Mouse (Mus musculus): ENCODE measurements around the gene Gria1. TPM values are rescaled to one million over a fixed set of nuclear protein-coding genes. Genes with fewer than 3 reads are reported as not detected.

Gene Gria1
- polyA plus RNA-seq, 1 experiment from 2014 or later, result 5.3 TPM

GRCm38 (mm10) chr11:57143681-57144080 is 132.5 kb downstream of the Gria1 start:
- H3K36me3 ChIP-seq (ENCODE audit: control insufficient read depth, insufficient read depth), result no peaks in the 10 kb centered on the region
- WGBS, result 84% methylated on average over 5 of the region's 5 CpGs
- no peaks in the 10 kb centered on the region for H3K4me1 ChIP-seq (ENCODE audit: control insufficient read depth, insufficient read depth, low read length)
- no peaks in the 10 kb centered on the region for H3K9me3 ChIP-seq (replicated peaks; ENCODE audit: control insufficient read depth, low read length)
- no peak overlapping the region for H3K4me3 ChIP-seq (ENCODE audit: low read length)
- no peak overlapping the region for H3K27ac ChIP-seq (ENCODE audit: low read length)
- H3K27me3 ChIP-seq (ENCODE audit: control insufficient read depth, insufficient read depth, low read length), result no peaks in the 10 kb centered on the region
- H3K9ac ChIP-seq (ENCODE audit: low read length), result no peak overlapping the region
- H3K4me2 ChIP-seq (ENCODE audit: low read depth, low read length), result no peak overlapping the region
- ATAC-seq (replicated peaks; ENCODE audit: extremely low read depth, insufficient read depth, low FRiP score), result no peak

GRCm38 (mm10) chr11:57145192-57145591 is 134.0 kb downstream of the Gria1 start:
- no peaks in the 10 kb centered on the region for H3K9me3 ChIP-seq (replicated peaks; ENCODE audit: control insufficient read depth, low read length)
- H3K36me3 ChIP-seq (ENCODE audit: control insufficient read depth, insufficient read depth), result no peaks in the 10 kb centered on the region
- H3K4me1 ChIP-seq (ENCODE audit: control insufficient read depth, insufficient read depth, low read length), result no peaks in the 10 kb centered on the region
- 82% methylated on average over 7 of the region's 7 CpGs for WGBS
- H3K9ac ChIP-seq (ENCODE audit: low read length), result no peak overlapping the region
- H3K4me3 ChIP-seq (ENCODE audit: low read length), result no peak overlapping the region
- no peak overlapping the region for H3K27ac ChIP-seq (ENCODE audit: low read length)
- H3K4me2 ChIP-seq (ENCODE audit: low read depth, low read length), result no peak overlapping the region
- no peak for ATAC-seq (replicated peaks; ENCODE audit: extremely low read depth, insufficient read depth, low FRiP score)
- no peaks in the 10 kb centered on the region for H3K27me3 ChIP-seq (ENCODE audit: control insufficient read depth, insufficient read depth, low read length)

GRCm38 (mm10) chr11:57145704-57146103 is 134.5 kb downstream of the Gria1 start:
- H3K27me3 ChIP-seq (ENCODE audit: control insufficient read depth, insufficient read depth, low read length), result no peaks in the 10 kb centered on the region
- 53% methylated on average over 7 of the region's 7 CpGs for WGBS
- no peaks in the 10 kb centered on the region for H3K4me1 ChIP-seq (ENCODE audit: control insufficient read depth, insufficient read depth, low read length)
- ATAC-seq (replicated peaks; ENCODE audit: extremely low read depth, insufficient read depth, low FRiP score), result no peak
- H3K27ac ChIP-seq (ENCODE audit: low read length), result no peak overlapping the region
- H3K9ac ChIP-seq (ENCODE audit: low read length), result no peak overlapping the region
- no peak overlapping the region for H3K4me3 ChIP-seq (ENCODE audit: low read length)
- no peaks in the 10 kb centered on the region for H3K36me3 ChIP-seq (ENCODE audit: control insufficient read depth, insufficient read depth)
- H3K4me2 ChIP-seq (ENCODE audit: low read depth, low read length), result no peak overlapping the region
- no peaks in the 10 kb centered on the region for H3K9me3 ChIP-seq (replicated peaks; ENCODE audit: control insufficient read depth, low read length)

- no peak overlapping the region for H3K27ac ChIP-seq (ENCODE audit: low read length)
- WGBS, result 44% methylated on average over 4 of the region's 4 CpGs
- H3K4me1 ChIP-seq (ENCODE audit: control insufficient read depth, insufficient read depth, low read length), result peaks cover 6% of the 10 kb centered on the region; the same call in 1 of the 2 replicates
- H3K27me3 ChIP-seq (ENCODE audit: control insufficient read depth, insufficient read depth, low read length), result no peaks in the 10 kb centered on the region
- H3K9ac ChIP-seq (ENCODE audit: low read length), result no peak overlapping the region
- H3K36me3 ChIP-seq (ENCODE audit: control insufficient read depth, insufficient read depth), result no peaks in the 10 kb centered on the region
- no peak for ATAC-seq (replicated peaks; ENCODE audit: extremely low read depth, insufficient read depth, low FRiP score)
- H3K4me3 ChIP-seq (ENCODE audit: low read length), result no peak overlapping the region
- H3K9me3 ChIP-seq (replicated peaks; ENCODE audit: control insufficient read depth, low read length), result no peaks in the 10 kb centered on the region
- H3K4me2 ChIP-seq (ENCODE audit: low read depth, low read length), result no peak overlapping the region
Measured at GRCm38 (mm10) chr11:57151674-57152073, 140.5 kb downstream of the Gria1 start.

GRCm38 (mm10) chr11:57154998-57155397 is 143.8 kb downstream of the Gria1 start:
- ATAC-seq (replicated peaks; ENCODE audit: extremely low read depth, insufficient read depth, low FRiP score), result no peak
- peaks cover 6% of the 10 kb centered on the region; the same call in 1 of the 2 replicates for H3K4me1 ChIP-seq (ENCODE audit: control insufficient read depth, insufficient read depth, low read length)
- no peaks in the 10 kb centered on the region for H3K9me3 ChIP-seq (replicated peaks; ENCODE audit: control insufficient read depth, low read length)
- no peak overlapping the region for H3K4me2 ChIP-seq (ENCODE audit: low read depth, low read length)
- H3K9ac ChIP-seq (ENCODE audit: low read length), result no peak overlapping the region
- no peaks in the 10 kb centered on the region for H3K27me3 ChIP-seq (ENCODE audit: control insufficient read depth, insufficient read depth, low read length)
- 46% methylated on average over 8 of the region's 8 CpGs for WGBS
- H3K36me3 ChIP-seq (ENCODE audit: control insufficient read depth, insufficient read depth), result no peaks in the 10 kb centered on the region
- H3K27ac ChIP-seq (ENCODE audit: low read length), result no peak overlapping the region
- no peak overlapping the region for H3K4me3 ChIP-seq (ENCODE audit: low read length)

- WGBS, result 63% methylated on average over 3 of the region's 3 CpGs
- no peaks in the 10 kb centered on the region for H3K27me3 ChIP-seq (ENCODE audit: control insufficient read depth, insufficient read depth, low read length)
- H3K4me1 ChIP-seq (ENCODE audit: control insufficient read depth, insufficient read depth, low read length), result no peaks in the 10 kb centered on the region
- H3K27ac ChIP-seq (ENCODE audit: low read length), result no peak overlapping the region
- no peaks in the 10 kb centered on the region for H3K36me3 ChIP-seq (ENCODE audit: control insufficient read depth, insufficient read depth)
- ATAC-seq (replicated peaks; ENCODE audit: extremely low read depth, insufficient read depth, low FRiP score), result no peak
- no peak overlapping the region for H3K4me2 ChIP-seq (ENCODE audit: low read depth, low read length)
- no peak overlapping the region for H3K4me3 ChIP-seq (ENCODE audit: low read length)
- H3K9ac ChIP-seq (ENCODE audit: low read length), result no peak overlapping the region
- H3K9me3 ChIP-seq (replicated peaks; ENCODE audit: control insufficient read depth, low read length), result no peaks in the 10 kb centered on the region
Measured at GRCm38 (mm10) chr11:57159412-57159811, 148.2 kb downstream of the Gria1 start.

GRCm38 (mm10) chr11:57160076-57160475 is 148.9 kb downstream of the Gria1 start:
- Histone ChIP-seq H3K9me3 (replicated peaks; ENCODE audit: control insufficient read depth, low read length) (no peaks in the 10 kb centered on the region), H3K9ac (ENCODE audit: low read length) (no peak overlapping the region), H3K27ac (ENCODE audit: low read length) (no peak overlapping the region), H3K27me3 (ENCODE audit: control insufficient read depth, insufficient read depth, low read length) (no peaks in the 10 kb centered on the region), H3K4me2 (ENCODE audit: low read depth, low read length) (no peak overlapping the region), H3K4me3 (ENCODE audit: low read length) (no peak overlapping the region), H3K36me3 (ENCODE audit: control insufficient read depth, insufficient read depth) (no peaks in the 10 kb centered on the region), H3K4me1 (ENCODE audit: control insufficient read depth, insufficient read depth, low read length) (no peaks in the 10 kb centered on the region)
- no peak for ATAC-seq (replicated peaks; ENCODE audit: extremely low read depth, insufficient read depth, low FRiP score)
- WGBS, result 89% methylated on average over 8 of the region's 8 CpGs

GRCm38 (mm10) chr11:57162931-57163330 is 151.7 kb downstream of the Gria1 start:
- Histone ChIP-seq H3K9me3 (replicated peaks; ENCODE audit: control insufficient read depth, low read length) (no peaks in the 10 kb centered on the region), H3K4me1 (ENCODE audit: control insufficient read depth, insufficient read depth, low read length) (no peaks in the 10 kb centered on the region), H3K4me3 (ENCODE audit: low read length) (no peak overlapping the region), H3K36me3 (ENCODE audit: control insufficient read depth, insufficient read depth) (no peaks in the 10 kb centered on the region), H3K4me2 (ENCODE audit: low read depth, low read length) (no peak overlapping the region), H3K27ac (ENCODE audit: low read length) (no peak overlapping the region), H3K9ac (ENCODE audit: low read length) (no peak overlapping the region), H3K27me3 (ENCODE audit: control insufficient read depth, insufficient read depth, low read length) (no peaks in the 10 kb centered on the region)
- WGBS, result 87% methylated on average over 6 of the region's 6 CpGs
- no peak for ATAC-seq (replicated peaks; ENCODE audit: extremely low read depth, insufficient read depth, low FRiP score)

GRCm38 (mm10) chr11:57170058-57170457 is 158.9 kb downstream of the Gria1 start:
- no peaks in the 10 kb centered on the region for H3K27me3 ChIP-seq (ENCODE audit: control insufficient read depth, insufficient read depth, low read length)
- H3K36me3 ChIP-seq (ENCODE audit: control insufficient read depth, insufficient read depth), result no peaks in the 10 kb centered on the region
- 57% methylated on average over 6 of the region's 6 CpGs for WGBS
- H3K27ac ChIP-seq (ENCODE audit: low read length), result no peak overlapping the region
- no peak overlapping the region for H3K9ac ChIP-seq (ENCODE audit: low read length)
- no peak for ATAC-seq (replicated peaks; ENCODE audit: extremely low read depth, insufficient read depth, low FRiP score)
- H3K4me1 ChIP-seq (ENCODE audit: control insufficient read depth, insufficient read depth, low read length), result no peaks in the 10 kb centered on the region
- H3K4me2 ChIP-seq (ENCODE audit: low read depth, low read length), result no peak overlapping the region
- H3K4me3 ChIP-seq (ENCODE audit: low read length), result no peak overlapping the region
- H3K9me3 ChIP-seq (replicated peaks; ENCODE audit: control insufficient read depth, low read length), result no peaks in the 10 kb centered on the region

- Histone ChIP-seq H3K9ac (ENCODE audit: low read length) (no peak overlapping the region), H3K4me1 (ENCODE audit: control insufficient read depth, insufficient read depth, low read length) (no peaks in the 10 kb centered on the region), H3K9me3 (replicated peaks; ENCODE audit: control insufficient read depth, low read length) (no peaks in the 10 kb centered on the region), H3K27ac (ENCODE audit: low read length) (no peak overlapping the region), H3K4me3 (ENCODE audit: low read length) (no peak overlapping the region), H3K4me2 (ENCODE audit: low read depth, low read length) (no peak overlapping the region), H3K27me3 (ENCODE audit: control insufficient read depth, insufficient read depth, low read length) (no peaks in the 10 kb centered on the region), H3K36me3 (ENCODE audit: control insufficient read depth, insufficient read depth) (no peaks in the 10 kb centered on the region)
- no peak; the same call in 1 of the 2 replicates for ATAC-seq (replicated peaks; ENCODE audit: extremely low read depth, insufficient read depth, low FRiP score)
- WGBS, result 57% methylated on average over 5 of the region's 5 CpGs
Measured at GRCm38 (mm10) chr11:57174165-57174564, 163.0 kb downstream of the Gria1 start.

Measured in heart, embryonic 16.5 days (tissue).